ENCODE assay signal across 34 mouse cellular contexts in the genomic region with DNA sequence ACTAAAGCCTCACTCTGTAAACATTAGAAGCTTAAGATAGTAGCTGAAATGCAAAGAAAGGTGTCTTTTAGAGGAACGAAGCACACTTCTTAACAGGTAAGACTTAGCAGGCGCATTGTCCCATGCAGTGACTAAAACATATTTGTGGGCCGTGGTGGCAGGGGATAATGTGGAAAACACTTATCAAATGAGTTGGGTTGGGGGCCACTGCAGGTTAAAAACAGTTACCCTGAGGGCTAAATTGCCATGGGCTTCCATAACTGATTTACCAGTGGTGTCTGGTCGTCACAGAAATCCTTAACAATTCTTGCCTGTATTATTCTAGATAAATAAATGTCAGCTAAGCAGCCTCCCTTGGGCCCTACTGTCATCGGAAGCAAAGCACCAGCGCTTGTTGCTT.
"Had no signal": no experiment of that assay in that cellular context is flagged by ENCODE, and none has a peak within 500 bp of the region (broad histone marks: within the 10 kb centered on the region; RNA-seq: fewer than 3 reads in every experiment).

No protein-coding gene starts in this region.

- H3K4me1 ChIP-seq: heart, embryonic 12.5 days; heart, embryonic 13.5 days; heart, embryonic 15.5 days; hindbrain, embryonic 15.5 days; intestine, embryonic 15.5 days; kidney, embryonic 15.5 days had no signal

- ATAC-seq: hindbrain, embryonic 16.5 days; hindbrain, postnatal 0 days; inflammation-experienced regulatory T-cells, adult 6 months; intestine, embryonic 15.5 days; intestine, embryonic 16.5 days; intestine, postnatal 0 days had no signal

- H3K9me3 ChIP-seq: heart, embryonic 12.5 days; heart, embryonic 13.5 days; heart, embryonic 15.5 days; hindbrain, embryonic 10.5 days; hindbrain, embryonic 12.5 days; hindbrain, embryonic 13.5 days; hindbrain, embryonic 15.5 days; intestine, embryonic 15.5 days; kidney, embryonic 15.5 days had no signal

- H3K4me2 ChIP-seq: heart, embryonic 11.5 days; heart, embryonic 12.5 days; heart, embryonic 13.5 days; heart, embryonic 15.5 days; hindbrain, embryonic 12.5 days; hindbrain, embryonic 13.5 days; hindbrain, embryonic 14.5 days; hindbrain, embryonic 15.5 days; intestine, embryonic 15.5 days; kidney, embryonic 15.5 days had no signal

- H3K36me3 ChIP-seq: heart, embryonic 12.5 days; heart, embryonic 13.5 days; heart, embryonic 15.5 days; hindbrain, embryonic 10.5 days; hindbrain, embryonic 12.5 days; hindbrain, embryonic 13.5 days; hindbrain, embryonic 15.5 days; intestine, embryonic 15.5 days; kidney, embryonic 15.5 days had no signal

- DNase-seq: heart, postnatal 10 days; heart, postnatal 14 days; heart, postnatal 36 days; heart, postnatal 4 days; kidney, adult 11 months; kidney, adult 18-20 months; kidney, adult 2 months; kidney, adult 8-10 months; kidney, adult 9 months; kidney, postnatal 10 days; kidney, postnatal 14 days; kidney, postnatal 25 days; kidney, postnatal 36 days; kidney, postnatal 4 days; layer of hippocampus, adult 9-11 months; layer of hippocampus, postnatal 36 days had no signal

- H3K27ac ChIP-seq: heart, embryonic 13.5 days; heart, embryonic 15.5 days; hindbrain, embryonic 10.5 days; hindbrain, embryonic 12.5 days; hindbrain, embryonic 13.5 days; hindbrain, embryonic 14.5 days; hindbrain, embryonic 15.5 days; hindbrain, postnatal 0 days; intestine, embryonic 15.5 days; kidney, embryonic 15.5 days; kidney, postnatal 0 days; layer of hippocampus, adult 2 months had no signal

- H3K4me3 ChIP-seq: heart, embryonic 12.5 days; heart, embryonic 13.5 days; heart, embryonic 15.5 days; hindbrain, embryonic 10.5 days; hindbrain, embryonic 12.5 days; hindbrain, embryonic 13.5 days; hindbrain, embryonic 15.5 days; intestine, embryonic 15.5 days; kidney, embryonic 15.5 days; layer of hippocampus, adult 2 months had no signal

- H3K9ac ChIP-seq: heart, embryonic 12.5 days; heart, embryonic 13.5 days; heart, embryonic 15.5 days; hindbrain, embryonic 12.5 days; hindbrain, embryonic 13.5 days; hindbrain, embryonic 14.5 days; hindbrain, embryonic 15.5 days; intestine, embryonic 15.5 days; kidney, embryonic 15.5 days had no signal

- H3K27me3 ChIP-seq: heart, embryonic 12.5 days; heart, embryonic 13.5 days; heart, embryonic 15.5 days; hindbrain, embryonic 12.5 days; hindbrain, embryonic 13.5 days; hindbrain, embryonic 15.5 days; intestine, embryonic 15.5 days; kidney, embryonic 15.5 days had no signal
